Mouse (Mus musculus): ENCODE data around the gene Dffb. TPM values are rescaled to one million over a fixed set of nuclear protein-coding genes. Genes with fewer than 3 reads are reported as not detected.
"Not testable (repeated sequence)": the region's sequence is repeated elsewhere in the genome, so short reads cannot be mapped to it uniquely, and the experiment has no call there.

Gene Dffb
- polyA plus RNA-seq, 1 experiment from 2014 or later: 7.3 TPM

DNA sequence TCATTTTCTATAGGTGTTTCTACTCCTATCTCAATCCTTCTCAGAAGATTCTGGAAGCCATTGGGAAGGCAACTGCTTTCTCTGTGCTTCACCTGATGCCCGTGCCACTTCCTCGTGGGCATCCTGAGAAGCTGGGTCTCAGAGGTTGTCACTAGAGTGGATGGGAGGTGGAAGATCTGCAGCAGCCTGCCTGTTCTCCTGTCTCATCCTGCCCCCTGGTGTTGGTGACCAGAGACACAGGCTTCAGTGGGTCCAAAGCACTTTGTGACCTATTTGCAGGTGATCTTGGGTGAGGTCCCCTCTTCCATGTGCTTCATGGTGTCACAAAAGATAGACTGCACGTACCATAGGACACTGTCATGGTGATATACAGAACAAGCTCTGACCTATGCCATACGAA is 31.7 kb downstream of the Dffb start:
- no peak for DNase-seq (ENCODE audit: low spot score)

GRCm38 (mm10) chr4:153929921-153930320 is 45.0 kb downstream of the Dffb start:
- DNase-seq (ENCODE audit: low spot score) (no peak), ATAC-seq (ENCODE audit: low read depth) (peak; percentile 77; the same call in 1 of the 2 replicates)
- WGBS: 73% methylated on average over 4 of the region's 4 CpGs

More for the DNA sequence above, 31.7 kb downstream of the Dffb start:
- WGBS: 60% methylated on average over 4 of the region's 4 CpGs
- no peaks in the 10 kb centered on the region for H3K9me3 ChIP-seq (ENCODE audit: control insufficient read depth, low read length)
- H3K27ac ChIP-seq (replicated peaks; ENCODE audit: low read depth, low read length): no peak overlapping the region
- H3K4me2 ChIP-seq (ENCODE audit: low read depth, low read length): no peak overlapping the region
- no peak overlapping the region for H3K4me3 ChIP-seq (ENCODE audit: low read depth, low read length)
- no peak overlapping the region for H3K9ac ChIP-seq (ENCODE audit: low read depth, low read length)
- H3K27me3 ChIP-seq (replicated peaks; ENCODE audit: control insufficient read depth, insufficient read depth, low read length): no peaks in the 10 kb centered on the region; the same call in 1 of the 2 replicates
- no peaks in the 10 kb centered on the region for H3K36me3 ChIP-seq (ENCODE audit: control insufficient read depth, insufficient read depth, low read length)
- H3K4me1 ChIP-seq (ENCODE audit: control insufficient read depth, insufficient read depth, low read length): no peaks in the 10 kb centered on the region
- ATAC-seq (ENCODE audit: low read depth): no peak

DNA sequence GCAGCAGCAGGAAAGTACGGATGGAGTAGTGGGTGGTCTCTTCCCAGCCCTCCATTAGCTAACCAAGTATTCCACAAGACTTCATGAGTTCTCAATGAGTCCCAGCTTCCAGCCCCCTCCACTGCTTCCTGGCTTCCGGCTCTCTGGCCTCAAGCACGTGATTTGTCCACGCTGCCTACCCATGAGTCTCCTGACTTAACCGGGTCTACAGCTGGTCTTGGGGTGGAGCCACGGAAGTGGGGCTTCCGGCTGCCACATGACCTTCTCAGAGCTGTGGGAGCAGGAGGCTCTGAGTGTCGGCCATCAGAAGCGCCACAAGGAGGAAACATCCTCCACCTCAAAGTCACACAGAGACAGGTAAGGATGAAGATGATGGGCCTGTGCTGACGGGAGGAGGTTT is 45.5 kb downstream of the Dffb start:
- H3K36me3 ChIP-seq (ENCODE audit: control insufficient read depth, insufficient read depth, low read length): no peaks in the 10 kb centered on the region
- ATAC-seq (ENCODE audit: low read depth): no peak
- no peak overlapping the region for H3K9ac ChIP-seq (ENCODE audit: low read depth, low read length)
- no peak overlapping the region for H3K27ac ChIP-seq (replicated peaks; ENCODE audit: low read depth, low read length)
- no peaks in the 10 kb centered on the region for H3K27me3 ChIP-seq (replicated peaks; ENCODE audit: control insufficient read depth, insufficient read depth, low read length)
- H3K4me3 ChIP-seq (ENCODE audit: low read depth, low read length): no peak overlapping the region
- no peaks in the 10 kb centered on the region for H3K9me3 ChIP-seq (ENCODE audit: control insufficient read depth, low read length)
- DNase-seq (ENCODE audit: low spot score): no peak
- WGBS: 71% methylated on average over 10 of the region's 10 CpGs
- no peaks in the 10 kb centered on the region for H3K4me1 ChIP-seq (ENCODE audit: control insufficient read depth, insufficient read depth, low read length)
- H3K4me2 ChIP-seq (ENCODE audit: low read depth, low read length): no peak overlapping the region

More at GRCm38 (mm10) chr4:153929921-153930320, 45.0 kb downstream of the Dffb start:
- Histone ChIP-seq H3K27ac (replicated peaks; ENCODE audit: low read depth, low read length) (no peak overlapping the region), H3K9ac (ENCODE audit: low read depth, low read length) (no peak overlapping the region), H3K9me3 (ENCODE audit: control insufficient read depth, low read length) (no peaks in the 10 kb centered on the region), H3K4me1 (ENCODE audit: control insufficient read depth, insufficient read depth, low read length) (no peaks in the 10 kb centered on the region), H3K4me2 (ENCODE audit: low read depth, low read length) (no peak overlapping the region), H3K36me3 (ENCODE audit: control insufficient read depth, insufficient read depth, low read length) (no peaks in the 10 kb centered on the region), H3K4me3 (ENCODE audit: low read depth, low read length) (no peak overlapping the region), H3K27me3 (replicated peaks; ENCODE audit: control insufficient read depth, insufficient read depth, low read length) (no peaks in the 10 kb centered on the region)

- 89% methylated on average over 11 of the region's 11 CpGs for WGBS
- no peaks in the 10 kb centered on the region for H3K36me3 ChIP-seq (ENCODE audit: control insufficient read depth, insufficient read depth, low read length)
- no peak for ATAC-seq (ENCODE audit: low read depth)
These were observed 46.1 kb downstream of the Dffb start for GRCm38 (mm10) chr4:153928772-153929299.

DNA sequence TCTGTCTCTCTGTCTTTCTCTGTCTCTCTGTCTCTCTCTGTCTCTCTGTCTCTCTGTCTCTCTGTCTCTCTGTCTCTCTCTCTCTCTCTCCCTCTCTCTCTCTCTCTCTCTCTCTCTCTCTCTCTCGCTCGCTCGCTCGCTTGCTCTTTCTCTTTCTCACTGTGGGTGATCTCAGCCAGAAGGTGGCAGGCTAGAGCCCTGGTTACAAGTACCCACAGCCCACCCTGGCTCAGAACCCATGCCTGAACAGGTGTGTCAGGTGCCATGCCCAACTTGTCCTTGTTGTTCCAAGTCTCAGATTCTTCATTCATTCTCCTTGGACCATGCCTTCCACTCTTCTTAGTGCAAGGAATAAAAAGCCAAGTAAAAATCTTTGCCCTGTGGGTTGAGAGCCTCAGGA is 52.8 kb downstream of the Dffb start:
- H3K9ac ChIP-seq (ENCODE audit: low read depth, low read length); H3K9me3 ChIP-seq (ENCODE audit: control insufficient read depth, low read length); H3K27me3 ChIP-seq (replicated peaks; ENCODE audit: control insufficient read depth, insufficient read depth, low read length); DNase-seq (ENCODE audit: low spot score); H3K27ac ChIP-seq (replicated peaks; ENCODE audit: low read depth, low read length); H3K36me3 ChIP-seq (ENCODE audit: control insufficient read depth, insufficient read depth, low read length); ATAC-seq (ENCODE audit: low read depth); H3K4me3 ChIP-seq (ENCODE audit: low read depth, low read length); H3K4me2 ChIP-seq (ENCODE audit: low read depth, low read length); H3K4me1 ChIP-seq (ENCODE audit: control insufficient read depth, insufficient read depth, low read length): not testable (repeated sequence)
- WGBS: 55% methylated on average over 4 of the region's 4 CpGs

More at GRCm38 (mm10) chr4:153928772-153929299, 46.1 kb downstream of the Dffb start:
- no peak overlapping the region for H3K27ac ChIP-seq (replicated peaks; ENCODE audit: low read depth, low read length)
- H3K4me3 ChIP-seq (ENCODE audit: low read depth, low read length): no peak overlapping the region
- no peaks in the 10 kb centered on the region for H3K4me1 ChIP-seq (ENCODE audit: control insufficient read depth, insufficient read depth, low read length)
- H3K4me2 ChIP-seq (ENCODE audit: low read depth, low read length): no peak overlapping the region
- H3K9ac ChIP-seq (ENCODE audit: low read depth, low read length): no peak overlapping the region
- no peak for DNase-seq (ENCODE audit: low spot score)
- no peaks in the 10 kb centered on the region for H3K27me3 ChIP-seq (replicated peaks; ENCODE audit: control insufficient read depth, insufficient read depth, low read length)
- H3K9me3 ChIP-seq (ENCODE audit: control insufficient read depth, low read length): no peaks in the 10 kb centered on the region

GRCm38 (mm10) chr4:153920517-153921233 is 54.3 kb downstream of the Dffb start:
- no peaks in the 10 kb centered on the region for H3K27me3 ChIP-seq (replicated peaks; ENCODE audit: control insufficient read depth, insufficient read depth, low read length)
- no peak overlapping the region for H3K27ac ChIP-seq (replicated peaks; ENCODE audit: low read depth, low read length)
- WGBS: 62% methylated on average over 9 of the region's 9 CpGs
- no peak overlapping the region for H3K4me3 ChIP-seq (ENCODE audit: low read depth, low read length)
- H3K9me3 ChIP-seq (ENCODE audit: control insufficient read depth, low read length): no peaks in the 10 kb centered on the region
- H3K9ac ChIP-seq (ENCODE audit: low read depth, low read length): no peak overlapping the region
- H3K4me2 ChIP-seq (ENCODE audit: low read depth, low read length): no peak overlapping the region
- no peaks in the 10 kb centered on the region for H3K36me3 ChIP-seq (ENCODE audit: control insufficient read depth, insufficient read depth, low read length)
- no peak for DNase-seq (ENCODE audit: low spot score)
- no peak for ATAC-seq (ENCODE audit: low read depth)
- H3K4me1 ChIP-seq (ENCODE audit: control insufficient read depth, insufficient read depth, low read length): no peaks in the 10 kb centered on the region

DNA sequence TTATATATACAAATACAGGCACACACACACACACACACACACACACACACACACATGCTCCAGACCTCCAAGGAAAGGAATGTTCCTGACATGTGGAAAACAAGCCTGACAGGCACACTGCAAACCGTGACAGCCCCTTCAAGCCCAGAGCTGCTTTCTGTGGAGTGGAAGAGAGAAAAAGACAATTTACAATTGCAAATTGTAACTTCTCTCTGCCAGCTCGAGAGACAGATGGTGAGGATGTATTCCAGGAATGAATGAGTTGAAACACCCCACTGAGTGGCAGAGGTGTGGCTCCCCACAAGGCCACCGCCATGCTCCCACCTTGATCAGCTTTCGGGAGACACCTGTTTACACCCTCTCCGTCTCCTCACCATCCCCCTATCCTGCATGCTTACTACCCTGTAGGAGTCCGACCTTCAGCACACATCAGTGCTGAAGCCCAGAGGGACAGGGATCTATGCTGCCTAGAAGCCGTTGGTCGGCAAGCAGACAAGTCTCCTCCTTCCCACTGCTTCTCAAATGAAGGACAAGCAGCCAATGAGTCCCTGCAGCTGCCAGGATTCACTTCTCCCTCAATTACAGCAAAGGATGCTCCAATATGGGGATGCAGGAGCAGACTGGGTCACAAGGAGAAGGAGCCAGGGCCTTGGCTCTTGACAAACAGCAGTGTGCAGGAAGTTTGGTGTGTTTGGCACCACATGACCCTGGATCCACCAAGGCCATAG is 57.0 kb downstream of the Dffb start:
- no peak for ATAC-seq (ENCODE audit: low read depth)
- Histone ChIP-seq H3K4me1 (ENCODE audit: control insufficient read depth, insufficient read depth, low read length) (no peaks in the 10 kb centered on the region), H3K9ac (ENCODE audit: low read depth, low read length) (no peak overlapping the region), H3K27ac (replicated peaks; ENCODE audit: low read depth, low read length) (no peak overlapping the region), H3K9me3 (ENCODE audit: control insufficient read depth, low read length) (no peaks in the 10 kb centered on the region), H3K4me3 (ENCODE audit: low read depth, low read length) (no peak overlapping the region), H3K4me2 (ENCODE audit: low read depth, low read length) (no peak overlapping the region), H3K36me3 (ENCODE audit: control insufficient read depth, insufficient read depth, low read length) (no peaks in the 10 kb centered on the region), H3K27me3 (replicated peaks; ENCODE audit: control insufficient read depth, insufficient read depth, low read length) (no peaks in the 10 kb centered on the region)
- WGBS: 43% methylated on average over 8 of the region's 8 CpGs
- DNase-seq (ENCODE audit: low spot score): no peak

Data from embryonic facial prominence, embryonic 14.5 days (tissue).